ENCODE assay signal across 9 mouse cellular contexts in genomic region chr16:79168193-79168592, GRCm38 (mm10).
DNase-seq lines count a peak whose midpoint lies in the region; ATAC-seq lines count a peak whose summit lies in the region.
"Had no signal": no experiment of that assay in that cellular context is flagged by ENCODE, and none has a peak within 500 bp of the region (broad histone marks: within the 10 kb centered on the region; RNA-seq: fewer than 3 reads in every experiment).

No protein-coding gene starts in this region.

- ATAC-seq in liver, embryonic 12.5 days: no peak
- peak; percentile 69; the same call in 1 of the 2 replicates for ATAC-seq in hindbrain, embryonic 16.5 days
- peak; percentile 61; the same call in 1 of the 2 replicates for ATAC-seq in neural tube, embryonic 14.5 days (ENCODE audit: low read depth)

- H3K4me2 ChIP-seq in liver, embryonic 12.5 days: no peak overlapping the region
- H3K4me2 ChIP-seq in hindbrain, embryonic 16.5 days (ENCODE audit: low read length): no peak overlapping the region
- no peak overlapping the region for H3K4me2 ChIP-seq in neural tube, embryonic 14.5 days (ENCODE audit: low read depth, low read length)

- H3K9me3 ChIP-seq in liver, embryonic 12.5 days (replicated peaks): no peaks in the 10 kb centered on the region
- H3K9me3 ChIP-seq in hindbrain, embryonic 16.5 days (ENCODE audit: control insufficient read depth, low read length): no peaks in the 10 kb centered on the region
- H3K9me3 ChIP-seq in neural tube, embryonic 14.5 days (ENCODE audit: control insufficient read depth, low read length): no peaks in the 10 kb centered on the region

- H3K27me3 ChIP-seq in liver, embryonic 12.5 days (replicated peaks): no peaks in the 10 kb centered on the region
- no peaks in the 10 kb centered on the region for H3K27me3 ChIP-seq in hindbrain, embryonic 16.5 days (replicated peaks; ENCODE audit: control insufficient read depth, insufficient read depth, low read length)
- H3K27me3 ChIP-seq in neural tube, embryonic 14.5 days (ENCODE audit: control insufficient read depth, insufficient read depth, low read length): no peaks in the 10 kb centered on the region

- no peaks in the 10 kb centered on the region for H3K36me3 ChIP-seq in liver, embryonic 12.5 days
- no peaks in the 10 kb centered on the region for H3K36me3 ChIP-seq in hindbrain, embryonic 16.5 days (ENCODE audit: control insufficient read depth, insufficient read depth, low read length)
- no peaks in the 10 kb centered on the region for H3K36me3 ChIP-seq in neural tube, embryonic 14.5 days (ENCODE audit: control insufficient read depth, insufficient read depth, low read length)

- DNase-seq in liver: peak; percentile 50
- peak; percentile 76 for DNase-seq in adrenal gland, postnatal 14 days
- DNase-seq in embryo, embryonic 11.5 days (ENCODE audit: low read depth, low spot score): peak; percentile 53
- peak; percentile 13 to 80 for DNase-seq in left cerebral cortex, adult 9 months (ENCODE audit: low spot score in 2 of 2)
- no peak for DNase-seq in T-cell, adult 2 months (ENCODE audit: low spot score)

- no peak overlapping the region for H3K4me3 ChIP-seq in liver, embryonic 12.5 days
- H3K4me3 ChIP-seq in hindbrain, embryonic 16.5 days (ENCODE audit: low read length): no peak overlapping the region
- H3K4me3 ChIP-seq in neural tube, embryonic 14.5 days (ENCODE audit: low read depth, low read length): no peak overlapping the region
- H3K4me3 ChIP-seq: erythroblast, embryonic 14.5 days had no signal

- no peak overlapping the region for H3K27ac ChIP-seq in liver, embryonic 12.5 days
- H3K27ac ChIP-seq in hindbrain, embryonic 16.5 days (ENCODE audit: low read depth, low read length): no peak overlapping the region
- no peak overlapping the region for H3K27ac ChIP-seq in neural tube, embryonic 14.5 days (ENCODE audit: low read depth, low read length)

- no peaks in the 10 kb centered on the region for H3K4me1 ChIP-seq in liver, embryonic 12.5 days
- no peaks in the 10 kb centered on the region for H3K4me1 ChIP-seq in hindbrain, embryonic 16.5 days (ENCODE audit: control insufficient read depth, insufficient read depth, low read depth, low read length)
- no peaks in the 10 kb centered on the region for H3K4me1 ChIP-seq in neural tube, embryonic 14.5 days (ENCODE audit: control insufficient read depth, insufficient read depth, low read length)

- 17% methylated on average over 8 of the region's 8 CpGs for WGBS in liver, embryonic 12.5 days (ENCODE audit: insufficient replicate concordance)
- 15% methylated on average over 8 of the region's 8 CpGs for WGBS in hindbrain, embryonic 16.5 days
- WGBS in neural tube, embryonic 14.5 days: 16% methylated on average over 8 of the region's 8 CpGs

- no peak overlapping the region for H3K9ac ChIP-seq in liver, embryonic 12.5 days
- no peak overlapping the region for H3K9ac ChIP-seq in hindbrain, embryonic 16.5 days (ENCODE audit: low read depth, low read length)
- no peak overlapping the region for H3K9ac ChIP-seq in neural tube, embryonic 14.5 days (replicated peaks; ENCODE audit: low read depth, low read length)
